In the genomic region with DNA sequence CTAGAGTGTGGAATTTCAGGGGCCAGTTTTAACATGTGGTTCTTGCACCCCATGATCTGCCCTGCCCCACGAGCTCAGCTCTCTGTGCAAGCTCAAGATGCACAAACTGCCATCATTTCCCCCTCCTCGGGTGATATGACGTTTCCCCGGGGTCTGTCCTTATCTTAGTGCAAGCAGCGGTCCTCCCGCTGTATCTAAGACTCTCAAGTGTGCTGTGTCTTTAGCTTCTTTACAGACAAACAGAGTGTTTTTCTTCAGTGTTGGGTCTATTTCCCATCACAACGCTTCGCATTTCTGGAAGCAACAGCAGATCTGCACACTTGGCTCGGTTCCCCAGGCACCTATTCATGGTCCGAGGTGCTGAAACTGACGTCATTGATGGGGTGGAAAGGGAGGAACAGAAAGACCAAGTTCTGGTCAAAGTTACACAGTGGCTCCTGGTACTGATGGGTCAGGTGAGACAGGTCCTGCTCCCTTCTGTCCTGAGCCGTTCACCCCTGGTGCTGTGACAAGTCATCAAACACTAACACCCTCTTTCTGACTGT, we compare ENCODE assay signal across 18 mouse cellular contexts. TPM values are rescaled to one million over a fixed set of nuclear protein-coding genes. Genes with fewer than 3 reads are reported as not detected.
DNase-seq lines count a peak whose midpoint lies in the region; ATAC-seq lines count a peak whose summit lies in the region.
"Had no signal": no experiment of that assay in that cellular context is flagged by ENCODE, and none has a peak within 500 bp of the region (broad histone marks: within the 10 kb centered on the region; RNA-seq: fewer than 3 reads in every experiment).

No protein-coding gene starts in this region.

- 22% methylated on average over 12 of the region's 12 CpGs for WGBS in liver, embryonic 15.5 days (ENCODE audit: insufficient replicate concordance)

- H3K27me3 ChIP-seq in liver, embryonic 15.5 days = no peaks in the 10 kb centered on the region
- H3K27me3 ChIP-seq: CH12.LX; forebrain, embryonic 15.5 days; midbrain, embryonic 13.5 days had no signal

- H3K9me3 ChIP-seq in liver, embryonic 15.5 days (replicated peaks) = no peaks in the 10 kb centered on the region
- H3K9me3 ChIP-seq: forebrain, embryonic 15.5 days; hindbrain, embryonic 10.5 days; midbrain, embryonic 13.5 days had no signal

- H3K36me3 ChIP-seq in liver, embryonic 15.5 days (replicated peaks) = no peaks in the 10 kb centered on the region
- H3K36me3 ChIP-seq: forebrain, embryonic 15.5 days; hindbrain, embryonic 10.5 days; midbrain, embryonic 13.5 days had no signal

- no peak overlapping the region for H3K4me3 ChIP-seq in liver, embryonic 15.5 days (replicated peaks)
- H3K4me3 ChIP-seq: forebrain, embryonic 15.5 days; gastrocnemius, adult 2 months; hindbrain, embryonic 10.5 days; midbrain, embryonic 13.5 days had no signal

- ATAC-seq in liver, embryonic 15.5 days (ENCODE audit: insufficient read depth) = no peak; the same call in 1 of the 2 replicates
- ATAC-seq: forebrain, embryonic 15.5 days; midbrain, embryonic 13.5 days had no signal

- H3K9ac ChIP-seq in liver, embryonic 15.5 days = no peak overlapping the region
- H3K9ac ChIP-seq: forebrain, embryonic 15.5 days; midbrain, embryonic 13.5 days had no signal

- peaks cover 13% of the 10 kb centered on the region for H3K4me1 ChIP-seq in liver, embryonic 15.5 days (replicated peaks)
- H3K4me1 ChIP-seq: forebrain, embryonic 15.5 days; midbrain, embryonic 13.5 days had no signal

- peak; percentile 76 for DNase-seq in cerebellum, adult 11-12 months
- no peak for DNase-seq in cerebellum, postnatal 4 days (ENCODE audit: low spot score in 2 of 2)
- DNase-seq in ZHBTc4 (ENCODE audit: low read depth, low spot score) = peak; percentile 42
- peak; percentile 64 to 71 for DNase-seq in cerebellum, postnatal 10 days
- DNase-seq in natural killer cell, adult 2 months (ENCODE audit: low spot score in 2 of 2) = no peak
- no peak for DNase-seq in urinary bladder, postnatal 4 days (ENCODE audit: low spot score in 2 of 2)
- no peak for DNase-seq in kidney, postnatal 10 days
- DNase-seq: gastrocnemius, adult 2 months; kidney, postnatal 25 days; lung, postnatal 36 days; thymus, postnatal 36 days had no signal

- H3K4me2 ChIP-seq in liver, embryonic 15.5 days = peak overlapping the region; percentile 18; the same call in 1 of the 2 replicates
- H3K4me2 ChIP-seq: forebrain, embryonic 15.5 days; midbrain, embryonic 13.5 days had no signal

- no peak overlapping the region for H3K27ac ChIP-seq in liver, embryonic 15.5 days (replicated peaks)
- H3K27ac ChIP-seq: forebrain, embryonic 15.5 days; gastrocnemius, adult 2 months; hindbrain, embryonic 10.5 days; midbrain, embryonic 13.5 days had no signal

RNA-seq across cellular contexts. Expression of gene Zfyve28, which starts 18.3 kb away (rescaled TPM):
- 0.07 TPM in 1 of 2 replicates, not detected in the other for polyA plus RNA-seq in liver, embryonic 15.5 days (2015; fragmentation: Nextera tagmentation; extraction: Ambion mirVana)

RNA-seq across cellular contexts. Expression of gene Cfap99, which starts 18.4 kb away (rescaled TPM):
- not detected in 2 replicates for polyA plus RNA-seq in liver, embryonic 15.5 days (2015; fragmentation: Nextera tagmentation; extraction: Ambion mirVana)
- polyA plus RNA-seq: forebrain, embryonic 15.5 days; hindbrain, embryonic 10.5 days; intestine, embryonic 14.5 days; liver, adult 2 months; midbrain, embryonic 13.5 days had no signal

Comparison
In these comparisons a context has a peak if more than half of its experiments do, and no peak if none do; other contexts are left out.
1. DNase-seq: peak in cerebellum, adult 11-12 months (single experiment), ZHBTc4 (single experiment) and cerebellum, postnatal 10 days (2 of 2); none in cerebellum, postnatal 4 days (0 of 2), natural killer cell, adult 2 months (0 of 2), urinary bladder, postnatal 4 days (0 of 2) and kidney, postnatal 10 days (single experiment).